Mouse (Mus musculus) urinary bladder, postnatal 14 days (tissue): ENCODE data around the gene Ppp2r5e.
"Not testable (repeated sequence)": the region's sequence is repeated elsewhere in the genome, so short reads cannot be mapped to it uniquely, and the experiment has no call there.

Experiments
- DNase-seq: peaks from one replicate; pipeline ENCODE4 v3.0.0; 2021; ENCODE audit warnings: low spot score

The Ppp2r5e gene

GRCm38 (mm10) chr12:75537019-75537672, 58.9 kb downstream of the Ppp2r5e start:
- DNase-seq, result no peak

GRCm38 (mm10) chr12:75536566-75536965, 59.5 kb downstream of the Ppp2r5e start:
- DNase-seq, result no peak

- no peak for DNase-seq
Observed at GRCm38 (mm10) chr12:75533145-75533544, 62.9 kb downstream of the Ppp2r5e start.

DNA sequence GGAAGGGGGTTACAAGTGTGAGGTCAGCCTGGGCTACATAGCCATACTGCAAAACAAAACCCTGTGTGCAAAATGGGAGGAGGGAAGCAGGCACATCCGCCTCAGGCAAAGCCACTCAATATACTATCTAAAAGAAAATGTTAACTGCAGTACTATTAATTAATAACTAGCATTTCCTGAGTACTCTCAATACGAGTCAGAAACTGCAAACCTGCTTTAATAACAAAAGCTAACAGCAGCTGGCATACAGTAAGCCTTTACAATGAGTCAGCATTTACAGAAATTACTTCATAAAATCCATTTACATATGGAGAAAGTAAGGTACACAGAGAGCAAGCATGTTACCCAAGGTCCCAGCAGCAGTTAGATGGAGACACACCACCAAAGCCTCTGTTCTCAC, 64.2 kb downstream of the Ppp2r5e start:
- DNase-seq, result no peak

DNA sequence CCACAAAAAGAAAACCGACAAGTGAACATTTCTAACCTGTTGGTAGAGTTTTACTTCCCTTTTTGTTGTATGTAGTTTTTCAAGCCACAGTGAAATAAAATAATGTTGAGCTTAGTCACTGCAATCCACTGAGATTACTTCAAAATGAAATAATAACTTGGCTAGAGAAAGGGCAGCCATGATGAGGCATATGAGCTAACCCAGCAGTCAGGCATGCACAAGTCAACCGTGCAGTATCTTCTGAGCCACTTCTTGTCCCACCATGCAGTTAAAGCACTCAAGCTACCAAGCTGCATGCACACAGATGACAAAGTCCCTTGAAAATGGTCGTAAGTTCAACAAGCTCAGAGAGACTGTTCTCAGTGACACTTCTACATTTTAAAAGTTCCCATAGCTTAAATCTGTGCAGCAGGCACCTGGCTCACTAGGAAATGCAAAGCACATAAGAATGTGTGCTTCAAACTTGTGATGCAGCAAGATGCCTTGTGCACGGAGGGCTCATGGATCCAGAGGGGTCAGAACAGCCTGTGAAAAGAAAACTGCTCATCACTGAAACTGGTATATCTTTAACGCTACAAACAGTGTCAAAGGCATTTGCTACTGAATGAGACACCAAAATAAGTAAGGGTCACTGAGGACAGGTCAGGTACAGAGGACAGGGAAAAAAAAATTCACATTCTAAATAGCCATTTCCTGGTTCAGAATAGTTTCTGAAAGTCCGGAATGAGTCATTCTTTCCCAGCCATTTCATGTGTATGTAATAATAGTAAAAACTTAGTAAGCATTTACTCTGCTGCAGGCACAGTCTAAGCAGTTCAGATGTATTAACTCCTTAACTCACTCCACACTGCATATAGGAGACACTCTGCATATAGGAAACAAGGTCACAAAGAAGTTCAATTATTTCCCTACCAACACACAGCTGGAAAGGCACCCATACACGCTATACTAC, 66.9 kb downstream of the Ppp2r5e start:
- DNase-seq, result no peak

GRCm38 (mm10) chr12:75528300-75528699, 67.7 kb downstream of the Ppp2r5e start:
- no peak for DNase-seq

GRCm38 (mm10) chr12:75524199-75524598, 71.8 kb downstream of the Ppp2r5e start:
- no peak for DNase-seq

DNA sequence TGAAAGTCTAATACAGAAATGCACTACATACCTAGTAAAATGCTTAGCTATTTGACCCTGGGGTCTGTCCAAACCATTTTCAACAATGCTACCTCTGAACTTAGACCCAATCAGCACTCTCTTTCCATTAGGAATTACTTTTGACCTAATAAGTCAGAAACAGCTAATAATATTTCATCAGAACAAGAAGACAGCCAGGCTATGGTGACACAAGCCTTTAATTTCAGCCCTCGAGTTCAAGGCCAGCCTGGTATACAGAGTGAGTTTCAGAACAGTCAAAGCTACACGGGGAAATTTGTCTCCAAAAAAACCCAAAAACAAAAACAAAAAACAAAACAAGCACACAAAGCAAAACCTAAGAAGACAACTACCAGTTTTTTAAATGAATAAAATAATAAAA, 73.1 kb downstream of the Ppp2r5e start:
- DNase-seq, result no peak

- no peak for DNase-seq
Observed at GRCm38 (mm10) chr12:75522360-75522759, 73.7 kb downstream of the Ppp2r5e start.

DNA sequence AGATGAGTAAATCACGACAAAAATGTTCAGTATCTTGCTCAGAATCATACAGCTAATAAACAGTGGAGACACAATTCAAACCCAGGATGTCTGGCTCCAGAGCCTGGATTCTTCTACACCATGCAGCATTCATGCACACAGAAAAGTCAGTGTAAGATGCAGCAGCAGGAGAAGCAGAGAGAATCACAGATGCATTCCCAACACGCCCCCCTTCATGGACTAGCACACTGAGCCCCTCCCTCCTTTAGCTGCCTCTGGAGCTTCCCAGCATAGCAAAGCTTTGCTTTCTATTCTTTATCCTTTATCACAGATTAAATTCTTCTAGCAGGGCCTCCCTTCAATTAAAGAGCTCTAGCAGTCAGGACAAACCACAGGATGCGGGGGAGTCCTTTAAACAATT, 75.7 kb downstream of the Ppp2r5e start:
- no peak for DNase-seq

- no peak for DNase-seq
Observed at GRCm38 (mm10) chr12:75519181-75519940, 76.7 kb downstream of the Ppp2r5e start.

GRCm38 (mm10) chr12:75515301-75515906, 80.6 kb downstream of the Ppp2r5e start:
- no peak for DNase-seq

DNA sequence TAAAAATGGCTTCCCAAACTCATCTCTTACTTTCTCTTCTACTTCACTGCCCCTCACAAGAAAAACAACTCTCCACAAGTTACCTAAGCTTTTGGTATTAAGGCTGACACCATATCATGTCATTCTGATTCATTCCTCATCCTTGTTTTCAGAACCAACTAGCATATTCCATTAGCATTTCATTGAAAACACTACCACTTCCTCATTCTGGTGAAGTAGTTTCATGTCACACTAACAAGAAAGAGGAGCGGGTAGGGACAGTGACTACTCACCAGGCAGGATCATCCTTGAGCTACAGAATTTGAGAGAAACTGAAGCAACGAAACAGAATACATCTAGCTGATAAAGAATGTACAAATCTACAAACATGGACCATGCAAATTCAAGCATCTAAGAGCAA, 84.5 kb downstream of the Ppp2r5e start:
- no peak for DNase-seq

- DNase-seq, result no peak
Observed at GRCm38 (mm10) chr12:75504991-75505650, 90.9 kb downstream of the Ppp2r5e start.

DNA sequence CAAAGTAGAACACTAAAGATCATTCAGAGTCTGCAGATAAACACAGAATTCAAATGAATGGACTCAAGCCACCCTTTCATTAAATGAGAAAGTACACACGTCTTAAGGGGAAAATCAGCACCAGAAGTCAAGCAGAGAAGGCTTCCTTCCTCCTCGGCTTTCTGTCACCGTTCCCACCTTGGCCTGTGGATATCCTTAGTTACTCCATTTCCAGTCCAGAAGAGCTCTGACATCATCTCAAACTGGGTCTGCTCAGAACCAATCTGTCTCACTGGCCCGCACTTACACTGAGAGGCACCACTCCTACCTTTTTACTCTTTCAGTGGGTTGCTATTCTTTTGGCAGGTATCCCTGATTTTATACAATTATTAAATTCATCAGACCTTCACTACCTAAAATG, 93.4 kb downstream of the Ppp2r5e start:
- no peak for DNase-seq

DNA sequence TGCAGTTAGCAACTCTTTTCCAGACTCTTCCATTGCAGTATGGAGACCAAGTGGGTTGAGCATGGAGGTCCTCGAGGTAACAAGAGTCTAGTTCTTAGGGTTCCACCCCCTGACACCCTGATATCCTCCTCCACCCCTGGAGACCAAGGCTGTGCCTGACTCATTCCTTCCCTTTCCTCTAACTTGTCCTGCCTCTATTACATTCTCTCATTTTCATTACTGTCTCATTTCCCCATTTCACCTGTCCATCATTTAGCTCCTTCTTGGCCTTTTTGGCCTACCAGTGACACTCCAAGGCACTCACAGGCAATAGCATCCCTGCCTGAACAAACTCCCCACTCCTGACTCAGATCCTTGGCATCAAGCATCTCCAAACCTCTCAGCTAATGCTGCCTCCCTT, 98.3 kb downstream of the Ppp2r5e start:
- DNase-seq, result no peak

GRCm38 (mm10) chr12:75495636-75496035, 100.4 kb downstream of the Ppp2r5e start:
- DNase-seq, result no peak

DNA sequence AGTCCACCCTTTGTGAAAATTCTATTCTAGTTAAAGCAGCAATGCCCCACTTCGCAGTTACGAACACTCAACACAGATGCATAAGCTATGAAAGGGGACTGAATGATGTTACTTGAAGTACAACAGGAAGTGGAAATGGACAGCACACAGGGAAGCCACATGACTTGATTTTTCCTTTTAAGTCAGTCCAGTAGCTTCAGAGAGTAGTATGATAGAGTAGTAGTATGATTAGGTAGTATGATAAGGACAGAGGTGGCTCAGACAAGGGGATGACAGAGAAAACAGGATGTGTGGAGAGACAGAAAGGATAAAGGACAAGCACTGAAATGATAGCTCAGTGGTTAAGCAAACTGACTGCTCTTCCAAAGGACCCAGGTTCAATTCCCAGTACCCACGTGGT, 101.4 kb downstream of the Ppp2r5e start:
- no peak for DNase-seq

DNA sequence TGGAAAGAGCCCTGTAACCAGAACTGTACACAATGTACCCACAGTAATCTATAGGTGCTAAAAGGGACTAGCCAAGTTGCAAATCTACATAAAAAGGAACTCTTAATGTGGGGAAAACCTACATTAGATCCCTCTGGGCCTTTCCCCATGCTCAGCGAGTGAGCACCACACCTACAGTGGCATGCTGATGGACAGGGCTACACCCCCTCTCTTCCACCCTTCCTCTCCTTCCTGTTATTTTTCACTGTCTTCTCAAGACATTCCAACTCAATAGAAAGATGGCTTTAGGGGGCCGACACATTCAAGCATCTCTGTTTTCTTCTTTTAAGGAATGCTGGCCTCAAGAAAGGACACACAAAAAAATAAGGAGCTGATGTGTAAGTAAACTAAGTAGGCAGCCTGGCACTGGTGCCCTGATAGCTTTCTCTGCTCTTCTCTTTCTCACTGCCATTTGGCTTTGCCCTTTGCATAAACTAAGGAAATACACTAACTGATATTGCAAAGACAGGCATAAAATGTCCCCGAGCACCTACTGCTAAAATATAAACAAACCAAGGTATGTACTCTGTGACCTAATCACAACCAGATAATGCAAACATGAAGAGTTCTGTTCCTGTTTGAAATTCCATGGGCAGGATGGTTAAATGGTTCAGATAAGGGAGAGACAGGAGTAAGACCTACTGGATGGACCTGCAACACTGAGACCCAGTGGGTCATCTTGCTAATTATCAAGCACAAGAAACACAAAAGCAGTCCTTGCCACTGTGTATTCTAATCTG, 103.3 kb downstream of the Ppp2r5e start:
- DNase-seq, result no peak

DNA sequence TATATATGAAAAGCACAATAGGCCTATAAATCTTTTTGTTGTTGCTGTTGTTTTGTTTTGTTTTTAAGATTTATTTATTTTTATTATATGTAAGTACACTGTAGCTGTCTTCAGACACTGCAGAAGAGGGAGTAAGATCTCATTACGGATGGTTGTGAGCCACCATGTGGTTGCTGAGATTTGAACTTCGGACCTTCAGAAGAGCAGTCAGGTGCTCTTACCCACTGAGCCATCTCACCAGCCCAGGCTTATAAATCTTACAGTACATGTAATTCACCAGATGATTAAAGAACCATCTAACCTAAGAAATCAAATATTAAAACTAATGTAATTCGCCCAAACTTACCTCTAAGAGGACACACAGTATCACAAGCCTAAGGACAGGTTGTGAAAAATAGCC, 103.9 kb downstream of the Ppp2r5e start:
- DNase-seq, result not testable (repeated sequence)

- DNase-seq, result no peak
Observed at GRCm38 (mm10) chr12:75487500-75487899, 108.5 kb downstream of the Ppp2r5e start.
